Mouse (Mus musculus) gastrocnemius, postnatal 10 days (tissue): ENCODE data around the gene Nbeal2. TPM values are rescaled to one million over a fixed set of nuclear protein-coding genes. Genes with fewer than 3 reads are reported as not detected.

Experiments used
- DNase-seq: peaks from one replicate; pipeline ENCODE4 v3.0.0; 2021; ENCODE audit warnings: mixed read lengths
- total RNA-seq, 2 experiments: library from RNA; stranded (reverse); gene quantifications; 2 replicates each; pipeline ENCODE4 v1.2.3; 2021

Nbeal2 gene
- total RNA-seq, 2 experiments from 2014 or later = 2.2 to 3.4 TPM

DNA sequence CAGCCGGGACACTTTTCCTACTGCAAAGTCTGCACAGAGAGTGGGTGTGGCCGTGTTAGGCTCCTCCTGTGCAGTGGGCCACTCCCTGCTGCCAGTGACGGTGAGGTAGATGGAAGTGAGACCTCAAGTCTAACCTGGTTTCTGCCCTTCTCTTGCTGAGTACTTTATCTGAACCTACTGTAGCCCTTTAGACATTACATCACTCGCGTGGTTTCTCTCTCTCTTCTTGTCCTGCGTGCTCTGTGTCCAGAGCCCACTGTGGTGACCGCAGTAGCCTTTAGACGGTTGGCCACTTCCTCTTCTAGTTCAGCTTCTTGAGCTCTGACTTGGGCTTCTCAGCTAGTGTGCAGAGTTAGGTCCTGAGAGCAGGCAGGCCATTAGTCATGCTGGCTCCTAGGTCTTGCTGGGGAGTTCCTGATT, 22.5 kb upstream of the Nbeal2 start:
- no peak for DNase-seq

DNA sequence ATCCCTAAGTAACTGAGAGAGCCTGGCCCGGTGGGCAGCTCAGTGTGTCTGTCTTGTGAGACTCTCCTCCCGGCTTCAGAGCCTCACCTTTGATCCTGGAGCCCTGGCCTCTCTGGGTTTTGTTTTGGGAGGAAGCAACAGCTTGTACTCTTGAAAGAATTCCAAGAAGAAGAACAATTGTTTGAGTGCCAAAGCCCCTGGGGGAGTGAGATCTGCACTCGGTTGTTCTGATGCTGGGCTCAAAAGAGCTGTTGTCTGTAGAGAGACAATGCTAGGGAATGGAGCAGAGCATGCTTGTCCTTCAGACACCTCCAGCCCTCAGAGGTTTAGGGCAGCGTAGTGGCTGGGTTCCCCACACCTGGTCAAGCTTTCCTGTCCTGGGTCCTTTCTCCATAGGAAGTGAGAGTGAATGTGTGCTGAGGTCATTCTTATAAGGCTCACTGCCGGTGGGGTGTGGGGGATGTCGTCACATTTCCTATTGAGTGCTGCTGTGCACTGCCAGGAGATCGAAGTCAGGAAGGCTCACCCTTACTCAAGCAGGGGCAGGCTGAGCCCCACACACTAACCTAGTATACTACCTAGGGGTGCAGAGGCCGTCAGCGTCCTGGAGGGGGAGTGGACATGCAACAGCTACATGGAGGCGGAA, 19.3 kb upstream of the Nbeal2 start:
- no peak for DNase-seq

DNA sequence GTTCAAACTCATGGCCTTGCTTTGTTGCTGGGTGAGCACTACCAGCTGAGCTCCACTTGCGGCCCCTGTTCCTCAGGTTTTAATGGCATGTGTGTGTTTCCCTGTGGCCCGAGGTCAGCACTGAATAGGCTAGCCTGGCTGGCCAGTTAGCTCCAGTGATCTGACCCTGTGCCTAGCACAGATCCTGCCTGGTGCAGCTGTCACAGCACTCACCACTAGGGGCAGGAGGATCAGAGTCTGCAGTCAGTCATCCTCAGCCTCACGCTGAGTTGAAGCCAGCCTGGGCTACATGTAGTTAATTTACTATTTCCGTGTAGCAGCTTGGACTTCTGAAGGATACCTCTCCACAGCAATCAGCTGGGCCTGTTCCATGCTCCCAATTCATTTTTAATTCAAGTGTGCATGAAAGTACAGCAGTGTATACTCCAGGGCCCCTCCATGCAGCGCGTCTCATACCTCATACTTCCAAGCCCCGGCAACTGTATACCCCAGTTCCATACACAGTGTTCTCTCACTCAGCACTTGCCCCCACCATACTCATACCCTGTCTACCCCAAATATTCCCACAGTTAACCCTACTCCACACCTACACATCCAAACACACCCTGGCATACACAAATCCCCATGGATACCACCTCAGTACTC, 18.6 kb upstream of the Nbeal2 start:
- no peak for DNase-seq

DNA sequence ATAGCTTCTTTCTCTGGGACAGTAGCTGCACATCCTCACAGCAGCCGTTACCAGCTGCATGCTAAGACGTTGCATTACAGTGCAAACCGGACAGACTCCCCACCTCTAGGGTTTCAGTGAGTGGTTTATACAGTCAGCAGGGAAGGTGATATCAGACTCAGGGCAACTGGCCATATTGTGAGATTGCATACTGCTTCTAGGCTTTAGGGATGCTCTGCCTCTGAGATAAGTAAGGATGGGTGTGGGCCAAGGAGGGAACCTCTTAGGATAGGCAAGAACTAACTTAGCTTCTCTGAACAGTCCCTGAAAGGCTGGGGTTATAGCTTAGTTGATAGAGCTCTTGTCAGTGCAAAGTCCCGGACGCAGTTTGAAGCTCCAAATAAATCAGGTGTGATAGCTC, 15.8 kb upstream of the Nbeal2 start:
- no peak for DNase-seq

DNA sequence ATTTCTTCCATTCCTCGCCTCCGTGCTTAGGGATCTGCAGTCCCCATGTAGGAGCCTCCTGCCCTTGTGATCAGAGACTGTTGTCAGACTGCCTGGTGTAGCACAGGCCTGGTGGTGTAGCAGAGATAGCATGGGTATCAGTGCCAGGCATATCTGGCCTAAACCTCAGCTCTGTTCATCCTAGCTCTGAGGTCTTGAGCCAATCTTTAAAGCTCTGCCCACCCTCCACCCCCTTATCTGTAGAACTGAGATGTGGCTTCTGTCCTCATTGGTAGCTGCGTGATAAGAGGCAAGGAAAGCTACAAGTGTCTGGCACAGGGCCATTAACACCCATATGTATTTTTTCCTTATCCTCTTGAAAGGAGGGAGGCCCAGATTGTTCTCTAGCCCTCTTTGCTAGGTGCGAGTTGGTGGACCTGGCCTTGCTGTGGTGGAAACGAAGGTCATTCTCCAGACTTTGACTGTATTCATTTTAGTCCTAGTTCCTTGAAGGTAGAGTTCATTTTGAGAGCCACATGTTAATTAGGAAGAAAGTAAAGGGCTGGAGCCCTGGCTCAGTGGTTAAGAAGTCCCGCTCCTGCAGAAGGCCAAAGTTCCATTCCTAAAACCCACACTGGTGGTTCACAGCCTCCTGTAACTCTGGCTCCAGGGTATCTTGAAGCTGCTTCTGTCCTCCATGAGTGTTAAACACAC, 14.8 kb upstream of the Nbeal2 start:
- no peak for DNase-seq

DNA sequence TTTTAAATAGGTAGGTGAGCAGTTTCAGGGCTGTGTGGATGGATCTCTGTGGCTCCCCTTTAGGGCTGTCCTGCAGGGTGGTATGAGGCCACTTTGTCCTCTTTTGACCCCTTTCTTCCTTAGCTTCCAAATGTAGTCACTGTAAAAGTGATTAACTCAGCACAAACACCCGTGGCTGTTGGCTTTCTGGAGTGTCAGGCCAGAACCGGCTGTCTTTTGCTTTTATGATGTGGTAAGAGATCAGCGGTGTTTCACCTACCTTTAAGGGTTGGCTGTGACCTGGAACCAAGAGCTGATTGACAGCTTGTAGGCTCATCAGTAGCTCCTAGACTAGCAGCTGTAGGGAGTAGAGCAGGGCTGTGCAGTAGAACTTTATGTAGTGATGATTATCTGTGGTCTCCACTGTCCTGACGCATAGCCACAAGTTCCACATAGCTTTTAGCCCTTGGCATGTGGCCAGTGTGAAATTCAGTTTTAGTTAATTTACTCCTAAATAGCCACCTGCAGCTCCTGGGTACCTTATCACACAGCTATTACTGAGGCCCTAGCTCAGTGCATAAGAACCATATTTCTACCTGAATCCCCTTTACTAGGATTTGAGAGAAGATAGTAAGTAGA, 13.4 kb upstream of the Nbeal2 start:
- no peak for DNase-seq

DNA sequence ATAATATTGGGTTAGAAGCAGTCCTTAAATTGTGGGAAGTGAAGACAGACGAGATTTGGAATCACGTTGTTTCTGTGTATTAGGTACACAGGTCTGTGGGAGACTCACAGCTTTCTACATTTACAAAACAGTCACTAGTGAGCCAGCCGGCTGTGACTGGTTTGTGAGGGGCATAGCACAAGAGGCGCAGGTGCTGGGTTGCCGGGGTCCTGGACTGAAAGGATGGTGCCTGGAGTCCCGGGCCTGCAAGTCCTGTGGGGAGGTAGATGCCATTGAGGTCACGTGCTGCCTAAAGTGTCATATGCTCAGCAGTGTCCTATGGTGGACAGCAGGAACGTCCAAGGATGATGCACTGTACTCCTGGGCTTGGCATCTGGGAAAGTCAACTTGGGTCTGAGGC, 12.4 kb upstream of the Nbeal2 start:
- DNase-seq = no peak

DNA sequence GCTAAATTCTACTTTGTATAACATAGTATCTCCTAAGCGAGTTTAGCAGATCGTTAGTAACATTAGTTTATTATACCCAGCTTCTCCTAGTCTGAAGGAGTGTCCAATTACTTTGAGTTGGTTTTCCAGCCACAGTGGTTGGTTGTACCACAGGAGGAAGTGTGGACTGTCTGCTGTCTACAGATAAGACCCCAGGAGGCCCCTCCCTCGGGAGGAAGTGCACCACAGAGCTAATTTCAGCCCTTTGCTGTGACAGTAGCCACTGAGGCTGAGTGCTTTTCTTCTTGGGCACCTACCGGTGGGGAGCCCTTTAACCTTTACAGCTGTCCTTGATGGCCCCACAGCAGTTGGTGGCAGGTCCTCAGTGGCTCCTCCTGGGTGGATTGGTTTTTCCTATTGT, 12.0 kb upstream of the Nbeal2 start:
- no peak for DNase-seq

DNA sequence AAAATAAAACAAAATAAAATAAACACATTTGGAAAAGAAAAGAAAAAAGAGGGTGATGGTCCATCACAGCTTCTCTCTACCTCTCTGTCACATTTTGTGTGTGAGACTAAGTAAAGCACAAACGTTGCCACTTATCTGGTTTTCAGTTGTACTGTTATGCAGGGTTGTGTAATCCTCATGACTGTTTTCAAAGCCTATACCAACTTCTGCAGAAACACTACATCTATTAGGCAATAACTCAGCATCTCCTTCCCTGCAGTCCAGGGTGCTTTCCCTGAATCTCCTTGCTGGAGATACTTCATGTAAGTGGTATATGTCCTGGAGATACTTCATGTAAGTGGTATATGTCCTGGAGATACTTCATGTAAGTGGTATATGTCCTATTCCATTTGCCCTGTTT, 8.9 kb upstream of the Nbeal2 start:
- DNase-seq = no peak

DNA sequence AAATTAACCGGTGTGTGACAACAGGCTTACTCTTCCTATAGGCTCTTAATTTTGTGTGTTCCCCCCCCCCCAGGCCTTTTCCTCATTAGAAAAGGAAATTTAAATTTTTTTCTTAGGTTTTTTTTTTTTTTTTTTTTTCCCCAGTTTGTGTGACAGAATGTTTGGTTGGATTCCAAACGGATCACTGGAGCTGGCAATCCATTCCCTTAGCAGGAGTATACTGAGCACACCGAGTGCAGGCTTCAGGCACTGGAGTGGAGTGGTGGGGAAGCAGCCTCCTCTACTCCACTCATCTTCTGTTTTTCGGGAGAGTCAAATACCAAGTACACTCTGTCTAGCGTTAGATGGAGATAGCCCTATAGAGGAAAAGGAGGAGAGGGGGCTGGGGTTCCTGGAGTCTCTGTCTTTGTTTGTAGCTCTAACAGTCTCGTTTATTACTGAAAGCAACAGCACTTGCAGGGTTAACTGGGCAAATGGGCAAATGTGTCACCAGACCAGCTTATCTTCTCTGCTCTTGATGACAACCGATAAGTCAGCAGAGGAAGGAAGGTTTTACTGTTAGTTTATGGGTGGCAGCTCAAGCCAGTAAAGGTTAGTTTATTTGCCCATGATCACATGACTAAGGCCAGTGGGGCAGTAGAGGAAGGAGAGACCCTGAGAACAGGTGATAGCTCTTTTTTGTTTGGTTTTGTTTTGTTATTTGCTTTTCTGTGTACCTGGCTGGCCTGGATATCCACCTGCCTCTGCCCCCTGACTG, 7.1 kb upstream of the Nbeal2 start:
- no peak for DNase-seq

DNA sequence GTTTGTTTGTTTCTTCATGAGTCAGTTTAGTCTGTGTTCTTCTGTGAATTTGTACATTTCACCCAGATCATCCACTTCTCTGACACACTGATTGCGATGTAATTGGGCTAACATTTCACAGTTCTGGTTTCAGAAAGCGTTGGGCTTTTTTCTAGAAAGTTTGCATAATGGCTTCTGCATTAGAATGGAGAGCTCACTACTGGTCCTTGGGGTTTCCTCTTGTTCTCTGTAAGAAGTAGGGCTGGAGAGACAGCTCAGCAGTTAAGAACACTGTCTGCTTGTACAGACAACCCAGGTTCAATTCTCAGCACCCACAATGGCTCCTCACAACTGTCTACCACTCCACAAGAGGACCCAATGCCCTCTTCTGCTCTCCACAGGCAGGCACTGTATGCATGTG, 6.2 kb upstream of the Nbeal2 start:
- no peak for DNase-seq

DNA sequence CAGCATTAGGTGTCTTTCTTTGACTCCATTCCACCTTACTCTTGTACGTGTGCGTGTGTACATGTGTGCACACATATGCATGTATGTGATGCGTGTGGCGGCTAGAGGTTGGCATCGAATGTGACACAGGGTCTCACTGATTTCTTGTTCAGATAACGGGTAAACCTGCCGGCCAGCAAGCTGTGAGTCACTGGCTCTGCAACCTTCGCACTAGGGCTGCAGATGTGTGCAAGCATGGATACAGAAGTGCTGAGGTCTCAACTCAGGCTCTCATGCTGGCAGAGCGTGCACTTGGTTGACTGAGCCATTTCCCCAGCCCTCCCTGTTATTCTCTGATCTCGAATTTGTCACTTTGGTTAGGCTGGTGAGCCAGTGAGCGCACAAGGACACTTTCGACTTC, 5.6 kb upstream of the Nbeal2 start:
- DNase-seq = no peak

DNA sequence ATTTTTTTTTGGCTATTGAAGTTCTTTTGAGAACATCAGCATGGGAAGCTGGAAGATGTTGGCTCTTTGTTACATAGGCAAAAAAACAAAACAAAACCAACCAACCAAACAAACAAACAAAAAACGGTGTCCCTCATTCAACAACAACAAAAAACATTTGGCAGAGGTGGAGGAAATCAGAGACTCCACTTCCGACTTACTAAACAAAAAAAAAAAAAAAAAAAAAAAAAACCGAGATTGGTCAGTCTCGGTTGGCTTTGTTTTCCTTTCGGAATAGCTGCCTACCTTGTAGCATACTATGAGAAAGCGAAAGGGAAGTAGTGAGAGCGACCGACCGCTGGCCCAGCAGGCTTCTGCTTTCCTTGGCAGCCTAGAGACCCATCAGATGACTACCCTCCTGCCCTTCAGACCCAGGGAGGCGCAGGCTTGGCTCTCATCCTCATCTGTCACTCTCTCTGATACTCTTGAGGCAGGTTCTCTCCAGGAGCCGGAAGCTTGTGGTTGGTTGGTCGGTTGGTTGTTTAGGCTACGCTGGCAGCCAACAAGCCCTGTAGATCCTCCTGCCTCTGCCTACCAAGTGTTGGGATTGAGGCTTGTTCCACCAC, 3.6 kb upstream of the Nbeal2 start:
- DNase-seq = no peak

DNA sequence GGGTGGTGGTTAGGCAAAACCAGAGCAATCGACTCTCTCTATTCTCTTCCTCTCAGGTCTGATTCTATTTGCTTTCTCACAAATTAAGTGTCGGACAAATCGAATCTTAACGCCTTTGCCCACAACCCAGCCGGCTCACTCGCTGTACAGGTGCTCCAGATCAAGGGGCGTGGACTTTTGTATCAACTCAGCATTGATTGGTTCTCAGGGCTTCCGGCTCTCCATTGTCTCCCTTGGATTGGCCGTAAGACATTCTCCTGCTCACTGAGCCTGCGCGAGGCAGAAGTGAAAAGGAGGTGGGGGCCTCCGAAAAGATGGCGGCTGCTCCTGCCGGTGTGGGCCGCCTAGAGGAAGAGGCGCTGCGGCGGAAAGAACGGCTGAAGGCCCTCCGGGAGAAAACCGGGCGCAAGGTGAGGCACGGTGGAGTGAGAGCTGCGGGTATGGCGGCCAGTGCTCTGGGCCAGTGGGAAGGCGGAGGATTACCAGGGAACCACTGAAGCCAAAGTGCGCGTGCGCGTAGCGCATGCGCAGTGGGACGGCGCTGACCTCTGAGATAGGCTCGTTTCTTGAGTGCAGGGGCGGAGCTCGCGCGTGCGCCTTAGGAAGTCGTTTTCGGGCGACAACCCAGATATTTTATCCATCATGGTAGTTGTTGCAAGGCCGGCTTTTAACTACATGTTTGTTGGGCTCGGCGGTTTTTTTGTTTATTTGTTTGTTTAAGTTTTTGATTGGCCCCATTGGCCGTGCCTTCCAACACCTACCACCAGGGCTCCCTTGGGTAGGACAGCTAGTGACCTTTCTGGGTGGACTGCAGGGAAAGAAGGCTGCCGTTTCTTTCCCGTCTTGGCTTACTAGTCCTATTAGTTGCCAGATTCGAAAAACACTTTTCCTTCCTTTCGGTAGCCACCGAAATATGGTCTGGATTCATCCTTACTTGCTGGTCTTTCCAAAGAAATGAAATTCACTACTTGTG, 2.6 kb upstream of the Nbeal2 start, which contains the start of gene Ccdc12:
Gene Ccdc12, plus strand, starts transcription at position 255 of the 973 bp plus-strand sequence.
- peak; percentile 93 for DNase-seq

DNA sequence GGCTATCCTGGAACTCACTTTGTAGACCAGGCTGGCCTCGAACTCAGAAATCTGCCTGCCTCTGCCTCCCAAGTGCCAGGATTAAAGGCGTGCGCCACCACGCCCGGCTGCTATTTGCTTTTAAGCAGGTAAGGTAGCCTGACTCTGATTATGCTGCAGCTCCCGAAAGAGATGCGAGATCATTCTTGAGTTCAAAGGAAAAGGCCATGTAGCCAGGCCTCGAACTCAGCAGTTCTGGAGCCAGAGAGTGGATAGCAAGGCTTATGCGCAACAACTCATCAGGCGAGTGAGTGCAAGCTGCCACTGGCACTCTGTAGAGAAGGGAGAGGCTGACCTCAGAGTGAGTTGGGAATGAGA, 1.7 kb upstream of the Nbeal2 start:
- DNase-seq = no peak

DNA sequence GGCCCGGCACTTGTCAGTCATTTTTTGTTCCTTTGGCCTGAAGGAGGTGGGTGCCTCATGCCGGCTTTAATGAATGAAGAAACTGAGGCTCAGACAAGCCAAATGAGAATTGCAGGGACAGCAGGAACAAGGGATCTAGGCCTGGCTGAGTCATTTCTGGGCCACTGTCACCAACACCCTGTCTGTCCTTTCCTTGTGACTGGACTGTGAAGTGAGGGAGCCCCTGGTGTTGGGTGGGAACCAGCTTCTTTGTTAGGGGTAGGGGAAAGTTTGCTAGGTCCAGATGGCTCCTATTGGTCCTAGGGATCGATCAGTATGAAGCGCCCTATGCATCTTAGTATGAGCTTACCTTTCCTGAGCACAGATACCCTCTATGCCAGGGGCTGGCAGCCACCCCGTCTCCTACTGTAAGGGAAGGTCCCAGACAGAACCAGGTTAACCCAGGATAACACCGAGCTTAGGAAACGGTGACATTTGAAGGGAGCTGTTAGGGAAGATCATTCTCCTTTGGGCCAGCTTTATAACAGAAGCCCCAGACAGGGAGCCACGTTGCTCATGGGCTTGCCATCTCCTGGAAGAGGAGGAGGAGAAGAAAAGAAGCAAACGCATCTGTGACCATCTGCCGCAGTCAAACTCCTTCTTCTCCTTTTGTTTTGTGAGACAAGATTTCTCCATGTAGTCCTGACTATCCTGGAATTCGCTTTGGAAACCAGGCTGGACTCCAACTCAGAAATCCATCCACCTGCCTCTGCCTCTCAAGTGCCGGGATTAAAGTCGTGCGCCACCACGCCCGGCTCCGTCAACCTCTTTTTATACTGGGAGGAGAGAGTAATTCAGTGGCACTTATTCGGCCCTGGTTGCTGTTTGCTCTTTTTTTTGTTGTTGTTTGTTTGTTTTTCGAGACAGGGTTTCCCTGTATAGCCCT, 1.0 kb upstream of the Nbeal2 start:
- DNase-seq = no peak

DNA sequence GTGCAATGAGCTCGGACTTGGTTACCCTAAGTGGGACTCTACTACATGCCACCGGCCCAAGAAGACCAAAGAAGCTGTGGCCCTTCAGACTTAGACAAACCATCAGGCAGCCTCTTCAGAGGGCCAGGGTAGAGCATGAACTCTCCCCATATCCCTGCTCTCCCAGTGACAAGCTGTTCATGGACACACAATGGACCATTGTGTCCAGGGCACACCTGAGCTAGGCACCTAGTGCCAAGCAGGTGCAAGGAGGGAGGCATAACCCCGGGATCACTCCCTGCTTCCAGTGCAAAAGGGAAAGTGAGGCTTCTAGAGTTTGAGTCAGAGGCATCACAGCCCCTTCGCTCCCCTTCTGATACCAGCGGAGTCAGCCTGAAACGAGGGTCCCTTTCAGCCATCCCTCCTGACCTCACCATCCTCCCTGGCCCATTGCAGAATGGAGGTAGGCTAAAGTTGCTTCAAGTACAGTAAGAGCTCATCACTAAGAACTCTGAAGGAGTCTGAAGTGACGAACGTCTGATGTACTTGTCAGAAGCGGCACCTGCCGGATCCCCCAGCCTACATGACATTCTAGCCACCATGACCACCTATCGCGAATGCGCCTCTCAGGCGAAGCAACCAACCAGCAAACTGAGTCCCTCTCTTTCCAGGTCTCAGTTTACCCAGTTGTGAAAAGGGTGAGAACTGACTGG, 852 bp downstream of the Nbeal2 start:
- no peak for DNase-seq

DNA sequence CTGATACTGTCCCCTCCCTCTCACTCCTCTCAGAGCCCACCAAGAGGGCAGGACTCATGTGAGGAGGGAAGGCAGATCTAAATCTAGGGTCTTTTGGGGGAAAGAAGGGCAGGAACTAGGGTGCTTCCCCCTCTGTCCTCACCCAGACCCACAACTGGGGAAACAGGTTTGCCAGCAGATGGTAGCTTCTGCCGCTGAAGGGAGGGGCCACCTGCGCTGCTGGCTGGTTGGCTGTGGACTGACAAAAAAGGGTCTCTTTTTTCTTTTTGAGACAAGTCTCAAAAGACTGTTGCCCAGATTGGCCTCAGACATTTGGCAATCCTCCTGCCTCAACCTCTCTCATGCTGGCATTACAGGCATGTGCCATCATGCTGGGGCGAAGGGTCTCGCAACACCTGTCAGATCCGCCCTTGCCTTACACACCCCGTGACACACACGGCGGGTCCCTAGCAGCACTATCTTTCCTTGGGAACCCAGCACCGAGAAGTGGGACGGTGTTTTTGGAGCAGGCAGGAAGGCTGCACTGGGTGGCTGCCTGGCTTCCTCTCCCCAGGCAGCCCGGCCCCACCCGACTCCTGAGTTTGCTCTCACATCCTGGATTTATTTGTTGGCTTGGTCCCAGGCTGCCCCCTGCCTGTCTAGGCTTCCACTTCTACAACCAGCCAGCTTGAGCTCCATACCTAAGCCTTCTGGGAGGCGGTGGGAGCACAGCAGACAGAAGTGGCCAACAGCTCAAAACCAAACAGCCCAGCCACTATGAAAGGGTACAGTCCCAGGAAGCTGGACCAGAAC, 1.8 kb downstream of the Nbeal2 start:
- DNase-seq = no peak
